Mouse (Mus musculus): ENCODE data around the gene Mup3. TPM values are rescaled to one million over a fixed set of nuclear protein-coding genes. Genes with fewer than 3 reads are reported as not detected.
"Not testable (repeated sequence)": the region's sequence is repeated elsewhere in the genome, so short reads cannot be mapped to it uniquely, and the experiment has no call there.

Mup3 gene
- polyA plus RNA-seq (2016; fragmentation: Nextera tagmentation; extraction: Ambion mirVana), result not detected in 2 replicates

- no peaks in the 10 kb centered on the region for H3K9me3 ChIP-seq
- H3K27me3 ChIP-seq, result no peaks in the 10 kb centered on the region
- 76% methylated on average over 2 of the region's 2 CpGs for WGBS
- H3K9ac ChIP-seq (replicated peaks), result no peak within 1 kb of the TSS
- H3K27ac ChIP-seq, result no peak within 1 kb of the TSS
- no peak within 1 kb of the TSS for H3K4me3 ChIP-seq (replicated peaks)
- H3K4me1 ChIP-seq (replicated peaks), result no peaks in the 10 kb centered on the region
- H3K36me3 ChIP-seq, result no peaks in the 10 kb centered on the region
- ATAC-seq (ENCODE audit: insufficient number of reproducible peaks, insufficient read depth, low FRiP score, low TSS enrichment, low read depth), result no peak
- H3K4me2 ChIP-seq, result no peak within 1 kb of the TSS
Observed at GRCm38 (mm10) chr4:62087241-62087640, at the start of gene Mup3. Mup3 (minus strand) TSS chr4:62087342.

DNA sequence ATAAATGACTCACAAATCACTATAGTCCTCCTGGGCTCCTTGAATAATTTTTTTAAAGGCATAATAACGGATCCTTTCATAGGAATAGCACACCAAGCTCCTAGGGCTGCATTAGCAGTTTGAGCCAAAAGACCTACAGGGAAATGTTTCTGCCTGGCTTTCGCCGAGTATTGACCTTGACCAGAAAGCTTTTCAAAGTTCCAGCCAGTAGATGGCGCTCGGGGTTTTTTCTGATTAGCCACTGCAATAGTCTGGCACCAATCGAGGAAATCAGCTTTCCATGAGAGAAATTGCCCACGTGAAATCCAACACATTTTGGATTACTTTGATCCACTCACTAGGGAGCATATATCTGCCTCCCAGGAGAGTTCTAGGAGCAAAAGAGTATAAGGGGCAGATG, 46.6 kb upstream of the Mup3 start:
- Histone ChIP-seq H3K9me3 (peaks cover 47% of the 10 kb centered on the region), H3K9ac (replicated peaks) (no peak overlapping the region), H3K36me3 (no peaks in the 10 kb centered on the region), H3K4me1 (replicated peaks) (no peaks in the 10 kb centered on the region), H3K27me3 (no peaks in the 10 kb centered on the region), H3K27ac (no peak overlapping the region), H3K4me3 (replicated peaks) (no peak overlapping the region), H3K4me2 (no peak overlapping the region)
- 68% methylated on average over 7 of the region's 7 CpGs for WGBS
- ATAC-seq (ENCODE audit: insufficient number of reproducible peaks, insufficient read depth, low FRiP score, low TSS enrichment, low read depth), result no peak

DNA sequence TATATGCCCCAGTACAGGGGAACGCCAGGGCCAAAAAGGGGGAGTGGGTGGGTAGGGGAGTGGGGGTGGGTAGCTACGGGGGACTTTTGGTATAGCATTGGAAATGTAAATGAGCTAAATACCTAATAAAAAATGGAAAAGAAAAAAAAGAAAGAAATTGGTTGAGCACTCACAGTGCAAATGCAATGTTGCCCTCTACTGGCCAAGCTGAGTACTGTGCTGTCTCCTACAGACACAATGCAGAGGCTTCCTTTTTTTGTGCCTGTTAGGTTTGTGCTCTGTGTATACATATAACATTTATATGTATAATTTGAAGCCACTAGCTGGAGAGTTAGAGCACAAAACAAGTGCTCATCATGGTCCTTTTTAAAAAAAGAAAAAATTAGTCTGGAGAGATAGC, 16.2 kb upstream of the Mup3 start:
- 73% methylated on average over 2 of the region's 2 CpGs for WGBS
- not testable (repeated sequence) for H3K27me3 ChIP-seq; ATAC-seq (ENCODE audit: insufficient number of reproducible peaks, insufficient read depth, low FRiP score, low TSS enrichment, low read depth); H3K4me2 ChIP-seq; H3K9me3 ChIP-seq; H3K27ac ChIP-seq; H3K4me1 ChIP-seq (replicated peaks); H3K4me3 ChIP-seq (replicated peaks); H3K9ac ChIP-seq (replicated peaks); H3K36me3 ChIP-seq

DNA sequence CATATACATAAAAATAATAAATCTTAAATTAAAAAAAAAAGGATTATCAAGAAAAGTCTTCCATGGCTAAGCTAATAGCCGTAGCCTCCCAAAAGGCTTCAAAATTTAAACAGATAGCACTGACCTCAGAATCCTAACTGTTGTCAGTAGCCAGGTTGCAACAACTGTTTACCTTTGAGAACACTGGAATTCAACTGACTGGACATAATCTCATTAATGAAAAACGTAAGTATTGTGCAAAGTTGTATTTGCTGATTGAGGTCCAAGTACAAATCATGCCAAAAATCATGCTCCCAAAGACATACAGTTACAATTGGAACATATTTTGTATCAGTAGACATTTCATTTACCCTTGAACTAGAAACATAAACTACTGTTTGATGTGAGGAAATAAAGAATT, 811 bp upstream of the Mup3 start:
- no peak overlapping the region for H3K4me3 ChIP-seq (replicated peaks)
- 83% methylated on average over 2 of the region's 2 CpGs for WGBS
- H3K4me1 ChIP-seq (replicated peaks), result no peaks in the 10 kb centered on the region
- no peaks in the 10 kb centered on the region for H3K9me3 ChIP-seq
- H3K27me3 ChIP-seq, result no peaks in the 10 kb centered on the region
- H3K4me2 ChIP-seq, result no peak overlapping the region
- H3K9ac ChIP-seq (replicated peaks), result no peak overlapping the region
- ATAC-seq (ENCODE audit: insufficient number of reproducible peaks, insufficient read depth, low FRiP score, low TSS enrichment, low read depth), result no peak
- no peak overlapping the region for H3K27ac ChIP-seq
- H3K36me3 ChIP-seq, result no peaks in the 10 kb centered on the region

DNA sequence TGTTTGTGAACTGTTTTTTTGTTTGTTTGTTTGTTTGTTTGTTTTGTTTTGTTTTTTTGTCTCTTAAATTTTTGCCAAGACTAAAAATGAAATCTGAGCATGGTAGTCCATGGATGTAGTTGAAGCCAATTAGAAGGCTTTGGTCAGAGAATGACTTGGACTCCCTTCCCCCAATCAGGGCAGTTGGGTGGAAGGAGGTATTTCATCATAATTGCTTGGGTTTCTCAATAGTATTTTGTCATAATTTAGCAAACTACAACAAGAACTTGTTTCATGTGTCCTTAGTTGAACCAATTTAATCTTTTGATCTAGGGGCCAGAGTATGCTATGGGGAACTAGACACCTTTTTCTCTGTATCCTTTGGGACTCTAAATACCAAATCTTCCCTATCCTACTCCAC, 4.4 kb downstream of the Mup3 start:
- H3K27ac ChIP-seq, result no peak overlapping the region
- no peaks in the 10 kb centered on the region for H3K4me1 ChIP-seq (replicated peaks)
- no peaks in the 10 kb centered on the region for H3K27me3 ChIP-seq
- no peak overlapping the region for H3K9ac ChIP-seq (replicated peaks)
- no peak for ATAC-seq (ENCODE audit: insufficient number of reproducible peaks, insufficient read depth, low FRiP score, low TSS enrichment, low read depth)
- H3K4me3 ChIP-seq (replicated peaks), result no peak overlapping the region
- no peak overlapping the region for H3K4me2 ChIP-seq
- no peaks in the 10 kb centered on the region for H3K9me3 ChIP-seq
- no peaks in the 10 kb centered on the region for H3K36me3 ChIP-seq

- 61% methylated on average over 3 of the region's 3 CpGs for WGBS
Observed at GRCm38 (mm10) chr4:62075126-62075525, 12.0 kb downstream of the Mup3 start.

GRCm38 (mm10) chr4:62054780-62055179, 32.4 kb downstream of the Mup3 start:
- H3K9ac ChIP-seq (replicated peaks); H3K9me3 ChIP-seq; H3K4me1 ChIP-seq (replicated peaks); H3K27me3 ChIP-seq; H3K4me3 ChIP-seq (replicated peaks); ATAC-seq (ENCODE audit: insufficient number of reproducible peaks, insufficient read depth, low FRiP score, low TSS enrichment, low read depth); H3K4me2 ChIP-seq; H3K36me3 ChIP-seq; H3K27ac ChIP-seq: not testable (repeated sequence)
- 83% methylated on average over 2 of the region's 2 CpGs for WGBS

More at GRCm38 (mm10) chr4:62075126-62075525, 12.0 kb downstream of the Mup3 start:
- Histone ChIP-seq H3K4me2 (no peak overlapping the region), H3K4me1 (replicated peaks) (no peaks in the 10 kb centered on the region), H3K36me3 (no peaks in the 10 kb centered on the region), H3K27me3 (no peaks in the 10 kb centered on the region), H3K27ac (no peak overlapping the region), H3K9ac (replicated peaks) (no peak overlapping the region), H3K9me3 (no peaks in the 10 kb centered on the region), H3K4me3 (replicated peaks) (no peak overlapping the region)
- no peak for ATAC-seq (ENCODE audit: insufficient number of reproducible peaks, insufficient read depth, low FRiP score, low TSS enrichment, low read depth)

DNA sequence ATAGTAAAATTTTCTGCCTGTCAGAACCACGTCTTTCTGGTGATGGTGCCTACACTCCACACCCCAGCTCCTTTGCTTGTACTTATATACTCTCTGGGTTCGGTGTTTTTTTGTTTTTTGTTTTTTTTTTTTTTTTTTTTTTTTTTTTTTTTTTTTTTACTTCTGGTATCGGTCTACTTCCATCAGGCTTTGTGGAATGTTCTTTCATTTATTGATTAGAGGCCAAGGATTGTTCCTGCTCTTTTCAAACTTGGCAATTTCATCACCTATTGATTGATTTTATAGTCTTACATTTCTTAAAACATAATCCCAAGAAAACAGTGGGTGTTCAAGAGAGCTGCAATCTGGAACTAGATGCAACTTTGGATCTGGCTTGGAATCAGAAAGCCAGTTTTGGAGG, 33.1 kb downstream of the Mup3 start, which contains the start of gene Mup20:
Mup20 (minus strand) TSS at position 101 of the 400 bp plus-strand sequence.
- not testable (repeated sequence) for H3K27ac ChIP-seq; H3K9ac ChIP-seq (replicated peaks); H3K4me2 ChIP-seq; H3K27me3 ChIP-seq; H3K36me3 ChIP-seq; ATAC-seq (ENCODE audit: insufficient number of reproducible peaks, insufficient read depth, low FRiP score, low TSS enrichment, low read depth); H3K9me3 ChIP-seq; H3K4me1 ChIP-seq (replicated peaks); H3K4me3 ChIP-seq (replicated peaks)
- WGBS, result 90% methylated on average over 3 of the region's 3 CpGs

Other genes starting within 250 kb of the Mup3 start
- gene Mup20, start 33.2 kb downstream of the Mup3 start, polyA plus RNA-seq (2016; fragmentation: Nextera tagmentation; extraction: Ambion mirVana), result not detected in 2 replicates
- gene Mup21, start 63.5 kb upstream of the Mup3 start, polyA plus RNA-seq (2016; fragmentation: Nextera tagmentation; extraction: Ambion mirVana), result not detected in 2 replicates
- 15.5 and 21.8 TPM in 2 replicates for gene Zfp37, start 143.7 kb upstream of the Mup3 start, polyA plus RNA-seq (2016; fragmentation: Nextera tagmentation; extraction: Ambion mirVana)
- gene Slc31a2, start 175.2 kb upstream of the Mup3 start, polyA plus RNA-seq (2016; fragmentation: Nextera tagmentation; extraction: Ambion mirVana), result 11.7 and 14.0 TPM in 2 replicates